Mouse (Mus musculus): ENCODE measurements around the gene 4930579F01Rik. TPM values are rescaled to one million over a fixed set of nuclear protein-coding genes. Genes with fewer than 3 reads are reported as not detected.

Gene 4930579F01Rik
- polyA plus RNA-seq, 1 experiment from 2014 or later: not detected

GRCm38 (mm10) chr3:138231531-138231930 is 37.9 kb upstream of the 4930579F01Rik start:
- no peaks in the 10 kb centered on the region for H3K27me3 ChIP-seq (replicated peaks; ENCODE audit: control insufficient read depth, insufficient read depth, low read length)
- H3K36me3 ChIP-seq (ENCODE audit: control insufficient read depth, insufficient read depth, low read length): no peaks in the 10 kb centered on the region
- no peak for ATAC-seq
- 86% methylated on average over 2 of the region's 2 CpGs for WGBS
- H3K4me1 ChIP-seq (ENCODE audit: control insufficient read depth, insufficient read depth, low read depth, low read length): no peaks in the 10 kb centered on the region
- no peak overlapping the region for H3K4me3 ChIP-seq (ENCODE audit: low read length)
- no peaks in the 10 kb centered on the region for H3K9me3 ChIP-seq (ENCODE audit: control insufficient read depth, low read length)
- H3K27ac ChIP-seq (ENCODE audit: low read depth, low read length): no peak overlapping the region
- no peak overlapping the region for H3K9ac ChIP-seq (ENCODE audit: low read depth, low read length)
- H3K4me2 ChIP-seq (ENCODE audit: low read length): no peak overlapping the region

- H3K4me3 ChIP-seq (ENCODE audit: low read length): no peak overlapping the region
- no peaks in the 10 kb centered on the region for H3K36me3 ChIP-seq (ENCODE audit: control insufficient read depth, insufficient read depth, low read length)
- H3K4me2 ChIP-seq (ENCODE audit: low read length): no peak overlapping the region
- 75% methylated on average over 3 of the region's 3 CpGs for WGBS
- H3K4me1 ChIP-seq (ENCODE audit: control insufficient read depth, insufficient read depth, low read depth, low read length): no peaks in the 10 kb centered on the region
- no peaks in the 10 kb centered on the region for H3K27me3 ChIP-seq (replicated peaks; ENCODE audit: control insufficient read depth, insufficient read depth, low read length)
- no peak for ATAC-seq
- no peaks in the 10 kb centered on the region for H3K9me3 ChIP-seq (ENCODE audit: control insufficient read depth, low read length)
- no peak overlapping the region for H3K27ac ChIP-seq (ENCODE audit: low read depth, low read length)
- H3K9ac ChIP-seq (ENCODE audit: low read depth, low read length): no peak overlapping the region
Measured at GRCm38 (mm10) chr3:138230266-138230665, 36.6 kb upstream of the 4930579F01Rik start.

GRCm38 (mm10) chr3:138229448-138229847 is 35.8 kb upstream of the 4930579F01Rik start:
- Histone ChIP-seq H3K4me1 (ENCODE audit: control insufficient read depth, insufficient read depth, low read depth, low read length) (no peaks in the 10 kb centered on the region), H3K27me3 (replicated peaks; ENCODE audit: control insufficient read depth, insufficient read depth, low read length) (no peaks in the 10 kb centered on the region), H3K9ac (ENCODE audit: low read depth, low read length) (no peak overlapping the region), H3K27ac (ENCODE audit: low read depth, low read length) (no peak overlapping the region), H3K4me3 (ENCODE audit: low read length) (no peak overlapping the region), H3K36me3 (ENCODE audit: control insufficient read depth, insufficient read depth, low read length) (no peaks in the 10 kb centered on the region), H3K4me2 (ENCODE audit: low read length) (no peak overlapping the region), H3K9me3 (ENCODE audit: control insufficient read depth, low read length) (no peaks in the 10 kb centered on the region)
- no peak for ATAC-seq
- 96% methylated on average over 1 of the region's 1 CpGs for WGBS

GRCm38 (mm10) chr3:138227782-138228181 is 34.2 kb upstream of the 4930579F01Rik start:
- WGBS: 96% methylated on average over 8 of the region's 8 CpGs

GRCm38 (mm10) chr3:138227082-138227481 is 33.5 kb upstream of the 4930579F01Rik start:
- Histone ChIP-seq H3K4me3 (ENCODE audit: low read length) (no peak overlapping the region), H3K27me3 (replicated peaks; ENCODE audit: control insufficient read depth, insufficient read depth, low read length) (no peaks in the 10 kb centered on the region), H3K9ac (ENCODE audit: low read depth, low read length) (no peak overlapping the region), H3K9me3 (ENCODE audit: control insufficient read depth, low read length) (no peaks in the 10 kb centered on the region), H3K36me3 (ENCODE audit: control insufficient read depth, insufficient read depth, low read length) (no peaks in the 10 kb centered on the region), H3K4me2 (ENCODE audit: low read length) (no peak overlapping the region), H3K27ac (ENCODE audit: low read depth, low read length) (no peak overlapping the region), H3K4me1 (ENCODE audit: control insufficient read depth, insufficient read depth, low read depth, low read length) (no peaks in the 10 kb centered on the region)
- no peak for ATAC-seq
- 94% methylated on average over 2 of the region's 2 CpGs for WGBS

More at GRCm38 (mm10) chr3:138227782-138228181, 34.2 kb upstream of the 4930579F01Rik start:
- no peaks in the 10 kb centered on the region for H3K4me1 ChIP-seq (ENCODE audit: control insufficient read depth, insufficient read depth, low read depth, low read length)
- no peaks in the 10 kb centered on the region for H3K9me3 ChIP-seq (ENCODE audit: control insufficient read depth, low read length)
- H3K4me2 ChIP-seq (ENCODE audit: low read length): no peak overlapping the region
- H3K36me3 ChIP-seq (ENCODE audit: control insufficient read depth, insufficient read depth, low read length): no peaks in the 10 kb centered on the region
- no peak for ATAC-seq
- H3K27ac ChIP-seq (ENCODE audit: low read depth, low read length): no peak overlapping the region
- H3K9ac ChIP-seq (ENCODE audit: low read depth, low read length): no peak overlapping the region
- H3K27me3 ChIP-seq (replicated peaks; ENCODE audit: control insufficient read depth, insufficient read depth, low read length): no peaks in the 10 kb centered on the region
- no peak overlapping the region for H3K4me3 ChIP-seq (ENCODE audit: low read length)

GRCm38 (mm10) chr3:138226476-138226875 is 32.9 kb upstream of the 4930579F01Rik start:
- H3K27me3 ChIP-seq (replicated peaks; ENCODE audit: control insufficient read depth, insufficient read depth, low read length): no peaks in the 10 kb centered on the region
- no peak for ATAC-seq
- H3K4me3 ChIP-seq (ENCODE audit: low read length): no peak overlapping the region
- 97% methylated on average over 6 of the region's 6 CpGs for WGBS
- H3K4me2 ChIP-seq (ENCODE audit: low read length): no peak overlapping the region
- H3K9ac ChIP-seq (ENCODE audit: low read depth, low read length): no peak overlapping the region
- H3K27ac ChIP-seq (ENCODE audit: low read depth, low read length): no peak overlapping the region
- no peaks in the 10 kb centered on the region for H3K4me1 ChIP-seq (ENCODE audit: control insufficient read depth, insufficient read depth, low read depth, low read length)
- no peaks in the 10 kb centered on the region for H3K36me3 ChIP-seq (ENCODE audit: control insufficient read depth, insufficient read depth, low read length)
- H3K9me3 ChIP-seq (ENCODE audit: control insufficient read depth, low read length): no peaks in the 10 kb centered on the region

- Histone ChIP-seq H3K27ac (ENCODE audit: low read depth, low read length) (no peak overlapping the region), H3K9me3 (ENCODE audit: control insufficient read depth, low read length) (no peaks in the 10 kb centered on the region), H3K4me3 (ENCODE audit: low read length) (no peak overlapping the region), H3K36me3 (ENCODE audit: control insufficient read depth, insufficient read depth, low read length) (no peaks in the 10 kb centered on the region), H3K27me3 (replicated peaks; ENCODE audit: control insufficient read depth, insufficient read depth, low read length) (no peaks in the 10 kb centered on the region), H3K4me1 (ENCODE audit: control insufficient read depth, insufficient read depth, low read depth, low read length) (no peaks in the 10 kb centered on the region), H3K9ac (ENCODE audit: low read depth, low read length) (no peak overlapping the region), H3K4me2 (ENCODE audit: low read length) (no peak overlapping the region)
- WGBS: 29% methylated on average over 7 of the region's 7 CpGs
- no peak for ATAC-seq
Measured at GRCm38 (mm10) chr3:138225853-138226252, 32.2 kb upstream of the 4930579F01Rik start.

- H3K36me3 ChIP-seq (ENCODE audit: control insufficient read depth, insufficient read depth, low read length): no peaks in the 10 kb centered on the region
- no peak overlapping the region for H3K4me3 ChIP-seq (ENCODE audit: low read length)
- no peak overlapping the region for H3K9ac ChIP-seq (ENCODE audit: low read depth, low read length)
- no peaks in the 10 kb centered on the region for H3K4me1 ChIP-seq (ENCODE audit: control insufficient read depth, insufficient read depth, low read depth, low read length)
- 67% methylated on average over 6 of the region's 7 CpGs for WGBS
- no peak for ATAC-seq
- no peaks in the 10 kb centered on the region for H3K27me3 ChIP-seq (replicated peaks; ENCODE audit: control insufficient read depth, insufficient read depth, low read length)
- H3K9me3 ChIP-seq (ENCODE audit: control insufficient read depth, low read length): no peaks in the 10 kb centered on the region
- no peak overlapping the region for H3K27ac ChIP-seq (ENCODE audit: low read depth, low read length)
- no peak overlapping the region for H3K4me2 ChIP-seq (ENCODE audit: low read length)
Measured at GRCm38 (mm10) chr3:138225331-138225730, 31.7 kb upstream of the 4930579F01Rik start.

- no peaks in the 10 kb centered on the region for H3K9me3 ChIP-seq (ENCODE audit: control insufficient read depth, low read length)
- no peaks in the 10 kb centered on the region for H3K4me1 ChIP-seq (ENCODE audit: control insufficient read depth, insufficient read depth, low read depth, low read length)
- WGBS: 81% methylated on average over 13 of the region's 13 CpGs
- no peak overlapping the region for H3K4me3 ChIP-seq (ENCODE audit: low read length)
- H3K9ac ChIP-seq (ENCODE audit: low read depth, low read length): no peak overlapping the region
- no peak for ATAC-seq
- H3K27ac ChIP-seq (ENCODE audit: low read depth, low read length): no peak overlapping the region
- no peak overlapping the region for H3K4me2 ChIP-seq (ENCODE audit: low read length)
- H3K36me3 ChIP-seq (ENCODE audit: control insufficient read depth, insufficient read depth, low read length): no peaks in the 10 kb centered on the region
- H3K27me3 ChIP-seq (replicated peaks; ENCODE audit: control insufficient read depth, insufficient read depth, low read length): no peaks in the 10 kb centered on the region
Measured at GRCm38 (mm10) chr3:138224363-138224954, 30.8 kb upstream of the 4930579F01Rik start.

Measured in hindbrain, embryonic 16.5 days (tissue).